Mouse (Mus musculus): ENCODE measurements around the gene Ccdc102a. TPM values are rescaled to one million over a fixed set of nuclear protein-coding genes. Genes with fewer than 3 reads are reported as not detected.

Gene Ccdc102a
- polyA plus RNA-seq, 1 experiment from 2014 or later, result 14.6 TPM

GRCm38 (mm10) chr8:94928227-94928626, 10.3 kb upstream of the Ccdc102a start:
- H3K36me3 ChIP-seq (ENCODE audit: insufficient read depth, low read length), result no peaks in the 10 kb centered on the region
- H3K27ac ChIP-seq (ENCODE audit: low read length), result no peak overlapping the region
- TF ChIP-seq EP300 (IDR thresholded peaks at IDR 0.05) (no peak), CTCF (IDR thresholded peaks at IDR 0.05) (no peak)
- no peak overlapping the region for H3K4me3 ChIP-seq (ENCODE audit: low read depth, low read length)
- 78% methylated on average over 3 of the region's 3 CpGs for WGBS
- ATAC-seq (no peak), DNase-seq (ENCODE audit: low spot score) (no peak)
- no peaks in the 10 kb centered on the region for H3K4me1 ChIP-seq (ENCODE audit: insufficient read depth, low read depth, low read length)
- H3K27me3 ChIP-seq (replicated peaks; ENCODE audit: insufficient read depth, low read length), result no peaks in the 10 kb centered on the region
- no peak overlapping the region for H3K4me2 ChIP-seq (replicated peaks; ENCODE audit: low read depth, low read length)
- no peak overlapping the region for H3K9ac ChIP-seq (replicated peaks; ENCODE audit: low read depth)
- no peaks in the 10 kb centered on the region for H3K9me3 ChIP-seq (ENCODE audit: low read length)

GRCm38 (mm10) chr8:94923405-94923804, 5.5 kb upstream of the Ccdc102a start, which contains the start of gene Adgrg5:
Adgrg5 (plus strand) TSS chr8:94923694.
- H3K27me3 ChIP-seq (replicated peaks; ENCODE audit: insufficient read depth, low read length), result no peaks in the 10 kb centered on the region
- H3K27ac ChIP-seq (ENCODE audit: low read length), result no peak within 1 kb of the TSS
- no peaks in the 10 kb centered on the region for H3K36me3 ChIP-seq (ENCODE audit: insufficient read depth, low read length)
- no peak within 1 kb of the TSS for H3K4me2 ChIP-seq (replicated peaks; ENCODE audit: low read depth, low read length)
- DNase-seq (ENCODE audit: low spot score), result no peak
- no peaks in the 10 kb centered on the region for H3K4me1 ChIP-seq (ENCODE audit: insufficient read depth, low read depth, low read length)
- no peaks in the 10 kb centered on the region for H3K9me3 ChIP-seq (ENCODE audit: low read length)
- ATAC-seq, result no peak
- TF ChIP-seq EP300 (IDR thresholded peaks at IDR 0.05) (no peak), CTCF (IDR thresholded peaks at IDR 0.05) (no peak)
- 46% methylated on average over 6 of the region's 8 CpGs for WGBS
- no peak within 1 kb of the TSS for H3K9ac ChIP-seq (replicated peaks; ENCODE audit: low read depth)
- H3K4me3 ChIP-seq (ENCODE audit: low read depth, low read length), result no peak within 1 kb of the TSS

- no peak overlapping the region for H3K4me2 ChIP-seq (replicated peaks; ENCODE audit: low read depth, low read length)
- DNase-seq (ENCODE audit: low spot score) (peak; percentile 45), ATAC-seq (peak; percentile 21; the same call in 1 of the 2 replicates)
- WGBS, result 19% methylated on average over 8 of the region's 8 CpGs
- no peaks in the 10 kb centered on the region for H3K27me3 ChIP-seq (replicated peaks; ENCODE audit: insufficient read depth, low read length)
- H3K4me3 ChIP-seq (ENCODE audit: low read depth, low read length), result no peak overlapping the region
- H3K9ac ChIP-seq (replicated peaks; ENCODE audit: low read depth), result no peak overlapping the region
- no peaks in the 10 kb centered on the region for H3K36me3 ChIP-seq (ENCODE audit: insufficient read depth, low read length)
- peak; percentile 57; the same call in 1 of the 2 replicates for TF ChIP-seq EP300 (IDR thresholded peaks at IDR 0.05)
- TF ChIP-seq CTCF (IDR thresholded peaks at IDR 0.05), result no peak
- H3K9me3 ChIP-seq (ENCODE audit: low read length), result no peaks in the 10 kb centered on the region
- H3K4me1 ChIP-seq (ENCODE audit: insufficient read depth, low read depth, low read length), result 0 out of 2 replicates have a peak, but pooled peaks cover 3% of the 10 kb centered on the region
- H3K27ac ChIP-seq (ENCODE audit: low read length), result no peak overlapping the region
Observed at GRCm38 (mm10) chr8:94922602-94923001, 4.7 kb upstream of the Ccdc102a start.

GRCm38 (mm10) chr8:94922176-94922575, 4.3 kb upstream of the Ccdc102a start:
- 0 out of 2 replicates have a peak, but pooled peaks cover 3% of the 10 kb centered on the region for H3K4me1 ChIP-seq (ENCODE audit: insufficient read depth, low read depth, low read length)
- DNase-seq (ENCODE audit: low spot score), result no peak
- H3K4me2 ChIP-seq (replicated peaks; ENCODE audit: low read depth, low read length), result no peak overlapping the region
- no peak overlapping the region for H3K9ac ChIP-seq (replicated peaks; ENCODE audit: low read depth)
- no peak overlapping the region for H3K4me3 ChIP-seq (ENCODE audit: low read depth, low read length)
- no peak for ATAC-seq
- no peak overlapping the region for H3K27ac ChIP-seq (ENCODE audit: low read length)
- TF ChIP-seq CTCF (IDR thresholded peaks at IDR 0.05), result no peak
- no peak for TF ChIP-seq EP300 (IDR thresholded peaks at IDR 0.05)
- no peaks in the 10 kb centered on the region for H3K9me3 ChIP-seq (ENCODE audit: low read length)
- WGBS, result 50% methylated on average over 6 of the region's 6 CpGs
- H3K36me3 ChIP-seq (ENCODE audit: insufficient read depth, low read length), result no peaks in the 10 kb centered on the region
- no peaks in the 10 kb centered on the region for H3K27me3 ChIP-seq (replicated peaks; ENCODE audit: insufficient read depth, low read length)

- H3K4me2 ChIP-seq (replicated peaks; ENCODE audit: low read depth, low read length), result no peak overlapping the region
- no peak overlapping the region for H3K4me3 ChIP-seq (ENCODE audit: low read depth, low read length)
- H3K36me3 ChIP-seq (ENCODE audit: insufficient read depth, low read length), result no peaks in the 10 kb centered on the region
- no peaks in the 10 kb centered on the region for H3K9me3 ChIP-seq (ENCODE audit: low read length)
- no peak overlapping the region for H3K27ac ChIP-seq (ENCODE audit: low read length)
- TF ChIP-seq CTCF (IDR thresholded peaks at IDR 0.05) (no peak), EP300 (IDR thresholded peaks at IDR 0.05) (no peak)
- no peak for ATAC-seq
- no peak overlapping the region for H3K9ac ChIP-seq (replicated peaks; ENCODE audit: low read depth)
- no peak for DNase-seq (ENCODE audit: low spot score)
- H3K27me3 ChIP-seq (replicated peaks; ENCODE audit: insufficient read depth, low read length), result no peaks in the 10 kb centered on the region
- H3K4me1 ChIP-seq (ENCODE audit: insufficient read depth, low read depth, low read length), result peaks cover 22% of the 10 kb centered on the region; the same call in 1 of the 2 replicates
Observed at GRCm38 (mm10) chr8:94919256-94919655, 1.4 kb upstream of the Ccdc102a start.

- TF ChIP-seq CTCF (IDR thresholded peaks at IDR 0.05), result peak; percentile 81
- no peak for TF ChIP-seq EP300 (IDR thresholded peaks at IDR 0.05)
- WGBS, result under 1% methylated on average over 20 of the region's 27 CpGs
- DNase-seq (ENCODE audit: low spot score) (peak; percentile 97), ATAC-seq (peak; percentile 98)
- H3K4me3 ChIP-seq (ENCODE audit: low read depth, low read length), result peak overlapping the region; percentile 84
- peak overlapping the region; percentile 83 for H3K4me2 ChIP-seq (replicated peaks; ENCODE audit: low read depth, low read length)
- no peaks in the 10 kb centered on the region for H3K27me3 ChIP-seq (replicated peaks; ENCODE audit: insufficient read depth, low read length)
- H3K9me3 ChIP-seq (ENCODE audit: low read length), result no peaks in the 10 kb centered on the region
- peak overlapping the region; percentile 71 for H3K27ac ChIP-seq (ENCODE audit: low read length)
- H3K4me1 ChIP-seq (ENCODE audit: insufficient read depth, low read depth, low read length), result peaks cover 22% of the 10 kb centered on the region; the same call in 1 of the 2 replicates
- peak overlapping the region; percentile 78 for H3K9ac ChIP-seq (replicated peaks; ENCODE audit: low read depth)
- no peaks in the 10 kb centered on the region for H3K36me3 ChIP-seq (ENCODE audit: insufficient read depth, low read length)
Observed at GRCm38 (mm10) chr8:94917352-94917751, 546 bp downstream of the Ccdc102a start.
